Mouse (Mus musculus) stomach, postnatal 0 days (tissue): ENCODE data around the gene Efnb3.

Source experiments
- CTCF ChIP-seq: IDR thresholded peaks from 2 replicates; pipeline ENCODE4 v1.5.1; 2016; ENCODE audit warnings: antibody characterized with exemption, low read depth, mild to moderate bottlenecking, moderate library complexity
- EP300 ChIP-seq: optimal IDR thresholded peaks from 2 replicates; pipeline ENCODE3; 2016; ENCODE audit warnings: antibody characterized with exemption

GRCm38 (mm10) chr11:69594853-69595252 is 34.8 kb upstream of the Efnb3 start:
- no peak for TF ChIP-seq EP300
- no peak for TF ChIP-seq CTCF
